17 mouse cellular contexts compared by ENCODE assay signal in genomic region chr12:77018373-77018772, GRCm38 (mm10).
"Had no signal": no experiment of that assay in that cellular context is flagged by ENCODE, and none has a peak within 500 bp of the region (broad histone marks: within the 10 kb centered on the region; RNA-seq: fewer than 3 reads in every experiment).

No protein-coding gene starts in this region.

- H3K4me1 ChIP-seq: liver, embryonic 15.5 days had no signal

- H3K27me3 ChIP-seq: liver, embryonic 13.5 days; lung, embryonic 15.5 days; megakaryocyte, embryonic 14.5 days; midbrain, embryonic 15.5 days had no signal

- H3K27ac ChIP-seq: liver, embryonic 13.5 days; liver, embryonic 15.5 days; lung, embryonic 15.5 days; macrophage; midbrain, embryonic 12.5 days; midbrain, embryonic 15.5 days; neural tube, embryonic 12.5 days had no signal

- H3K4me2 ChIP-seq: liver, embryonic 13.5 days; liver, embryonic 15.5 days; lung, embryonic 15.5 days; midbrain, embryonic 12.5 days; midbrain, embryonic 15.5 days; neural tube, embryonic 12.5 days had no signal

- DNase-seq: liver, embryonic 13.5 days; liver, postnatal 0 days; lung, adult 2 months; lung, postnatal 14 days; right cerebral cortex, postnatal 25 days; right cerebral cortex, postnatal 4 days; spleen, adult 18-20 months; thymus, adult 18-20 months; thymus, postnatal 14 days; thymus, postnatal 36 days had no signal

- H3K36me3 ChIP-seq: liver, embryonic 13.5 days; liver, embryonic 15.5 days; lung, embryonic 15.5 days; midbrain, embryonic 12.5 days; midbrain, embryonic 15.5 days; neural tube, embryonic 12.5 days had no signal

- H3K4me3 ChIP-seq: liver, embryonic 13.5 days; liver, embryonic 15.5 days; lung, embryonic 15.5 days; megakaryocyte, embryonic 14.5 days; midbrain, embryonic 12.5 days; midbrain, embryonic 15.5 days; neural tube, embryonic 12.5 days had no signal

- H3K9me3 ChIP-seq: liver, embryonic 13.5 days; liver, embryonic 15.5 days; lung, embryonic 15.5 days; midbrain, embryonic 12.5 days; midbrain, embryonic 15.5 days; neural tube, embryonic 12.5 days had no signal

- H3K9ac ChIP-seq: liver, embryonic 13.5 days; liver, embryonic 15.5 days; liver, postnatal 0 days; lung, embryonic 15.5 days; midbrain, embryonic 12.5 days; midbrain, embryonic 15.5 days; neural tube, embryonic 12.5 days had no signal

- ATAC-seq: liver, postnatal 0 days; midbrain, embryonic 15.5 days had no signal
